Mouse (Mus musculus): ENCODE measurements around the gene Pigr. TPM values are rescaled to one million over a fixed set of nuclear protein-coding genes. Genes with fewer than 3 reads are reported as not detected.

The Pigr gene
- polyA plus RNA-seq, 1 experiment = not detected

GRCm38 (mm10) chr1:130800602-130801001, 25.9 kb upstream of the Pigr start, which contains the start of gene Fcamr:
TSS of gene Fcamr (plus strand) at chr1:130800902.
- Histone ChIP-seq H3K4me1 (ENCODE audit: control insufficient read depth, insufficient read depth, low read length) (no peaks in the 10 kb centered on the region), H3K27ac (ENCODE audit: insufficient read depth, low read length) (no peak within 1 kb of the TSS), H3K4me3 (ENCODE audit: insufficient read depth, low read length) (no peak within 1 kb of the TSS)
- TF ChIP-seq CTCF (IDR thresholded peaks at IDR 0.05; ENCODE audit: borderline replicate concordance, insufficient read depth, low read length) = no peak
- TF ChIP-seq POLR2A (IDR thresholded peaks at IDR 0.05; ENCODE audit: low read depth, low read length) = no peak

- no peak for TF ChIP-seq POLR2A (IDR thresholded peaks at IDR 0.05; ENCODE audit: low read depth, low read length)
- TF ChIP-seq CTCF (IDR thresholded peaks at IDR 0.05; ENCODE audit: borderline replicate concordance, insufficient read depth, low read length) = no peak
- Histone ChIP-seq H3K4me1 (ENCODE audit: control insufficient read depth, insufficient read depth, low read length) (no peaks in the 10 kb centered on the region), H3K4me3 (ENCODE audit: insufficient read depth, low read length) (no peak overlapping the region), H3K27ac (ENCODE audit: insufficient read depth, low read length) (no peak overlapping the region)
These were observed 25.0 kb upstream of the Pigr start for GRCm38 (mm10) chr1:130801511-130801910.

- no peak overlapping the region for H3K4me3 ChIP-seq (ENCODE audit: insufficient read depth, low read length)
- H3K4me1 ChIP-seq (ENCODE audit: control insufficient read depth, insufficient read depth, low read length) = no peaks in the 10 kb centered on the region
- no peak overlapping the region for H3K27ac ChIP-seq (ENCODE audit: insufficient read depth, low read length)
- TF ChIP-seq CTCF (IDR thresholded peaks at IDR 0.05; ENCODE audit: borderline replicate concordance, insufficient read depth, low read length) (no peak), POLR2A (IDR thresholded peaks at IDR 0.05; ENCODE audit: low read depth, low read length) (no peak)
These were observed 23.5 kb upstream of the Pigr start for GRCm38 (mm10) chr1:130802976-130803375.

- Histone ChIP-seq H3K4me3 (ENCODE audit: insufficient read depth, low read length) (no peak overlapping the region), H3K4me1 (ENCODE audit: control insufficient read depth, insufficient read depth, low read length) (no peaks in the 10 kb centered on the region), H3K27ac (ENCODE audit: insufficient read depth, low read length) (no peak overlapping the region)
- TF ChIP-seq CTCF (IDR thresholded peaks at IDR 0.05; ENCODE audit: borderline replicate concordance, insufficient read depth, low read length) = no peak
- TF ChIP-seq POLR2A (IDR thresholded peaks at IDR 0.05; ENCODE audit: low read depth, low read length) = no peak
These were observed 22.2 kb upstream of the Pigr start for GRCm38 (mm10) chr1:130804279-130804678.

- Histone ChIP-seq H3K27ac (ENCODE audit: insufficient read depth, low read length) (no peak overlapping the region), H3K4me1 (ENCODE audit: control insufficient read depth, insufficient read depth, low read length) (no peaks in the 10 kb centered on the region), H3K4me3 (ENCODE audit: insufficient read depth, low read length) (no peak overlapping the region)
- TF ChIP-seq POLR2A (IDR thresholded peaks at IDR 0.05; ENCODE audit: low read depth, low read length) (no peak), CTCF (IDR thresholded peaks at IDR 0.05; ENCODE audit: borderline replicate concordance, insufficient read depth, low read length) (no peak)
These were observed 15.6 kb upstream of the Pigr start for GRCm38 (mm10) chr1:130810906-130811305.

GRCm38 (mm10) chr1:130811316-130811715, 15.2 kb upstream of the Pigr start:
- no peak for TF ChIP-seq POLR2A (IDR thresholded peaks at IDR 0.05; ENCODE audit: low read depth, low read length)
- TF ChIP-seq CTCF (IDR thresholded peaks at IDR 0.05; ENCODE audit: borderline replicate concordance, insufficient read depth, low read length) = no peak
- Histone ChIP-seq H3K4me1 (ENCODE audit: control insufficient read depth, insufficient read depth, low read length) (no peaks in the 10 kb centered on the region), H3K4me3 (ENCODE audit: insufficient read depth, low read length) (no peak overlapping the region), H3K27ac (ENCODE audit: insufficient read depth, low read length) (no peak overlapping the region)

- H3K27ac ChIP-seq (ENCODE audit: insufficient read depth, low read length) = no peak overlapping the region
- H3K4me1 ChIP-seq (ENCODE audit: control insufficient read depth, insufficient read depth, low read length) = no peaks in the 10 kb centered on the region
- H3K4me3 ChIP-seq (ENCODE audit: insufficient read depth, low read length) = no peak overlapping the region
- TF ChIP-seq POLR2A (IDR thresholded peaks at IDR 0.05; ENCODE audit: low read depth, low read length) = no peak
- TF ChIP-seq CTCF (IDR thresholded peaks at IDR 0.05; ENCODE audit: borderline replicate concordance, insufficient read depth, low read length) = no peak
These were observed 6.7 kb upstream of the Pigr start for GRCm38 (mm10) chr1:130819737-130820136.

- TF ChIP-seq POLR2A (IDR thresholded peaks at IDR 0.05; ENCODE audit: low read depth, low read length) = no peak
- no peak for TF ChIP-seq CTCF (IDR thresholded peaks at IDR 0.05; ENCODE audit: borderline replicate concordance, insufficient read depth, low read length)
- H3K27ac ChIP-seq (ENCODE audit: insufficient read depth, low read length) = no peak overlapping the region
- no peaks in the 10 kb centered on the region for H3K4me1 ChIP-seq (ENCODE audit: control insufficient read depth, insufficient read depth, low read length)
- no peak overlapping the region for H3K4me3 ChIP-seq (ENCODE audit: insufficient read depth, low read length)
These were observed 6.0 kb upstream of the Pigr start for GRCm38 (mm10) chr1:130820316-130821148.

- H3K4me1 ChIP-seq (ENCODE audit: control insufficient read depth, insufficient read depth, low read length) = no peaks in the 10 kb centered on the region
- no peak overlapping the region for H3K27ac ChIP-seq (ENCODE audit: insufficient read depth, low read length)
- no peak overlapping the region for H3K4me3 ChIP-seq (ENCODE audit: insufficient read depth, low read length)
- no peak for TF ChIP-seq POLR2A (IDR thresholded peaks at IDR 0.05; ENCODE audit: low read depth, low read length)
- TF ChIP-seq CTCF (IDR thresholded peaks at IDR 0.05; ENCODE audit: borderline replicate concordance, insufficient read depth, low read length) = no peak
These were observed 5.4 kb upstream of the Pigr start for GRCm38 (mm10) chr1:130821149-130821471.

GRCm38 (mm10) chr1:130821911-130822625, 4.4 kb upstream of the Pigr start:
- H3K27ac ChIP-seq (ENCODE audit: insufficient read depth, low read length) = no peak overlapping the region
- H3K4me3 ChIP-seq (ENCODE audit: insufficient read depth, low read length) = no peak overlapping the region
- no peak for TF ChIP-seq POLR2A (IDR thresholded peaks at IDR 0.05; ENCODE audit: low read depth, low read length)
- no peak for TF ChIP-seq CTCF (IDR thresholded peaks at IDR 0.05; ENCODE audit: borderline replicate concordance, insufficient read depth, low read length)
- H3K4me1 ChIP-seq (ENCODE audit: control insufficient read depth, insufficient read depth, low read length) = no peaks in the 10 kb centered on the region

Data from embryonic fibroblast, embryonic 13.5 days (primary cell).